Mouse (Mus musculus) forebrain, postnatal 0 days (tissue): ENCODE measurements around the gene Mypop. TPM values are rescaled to one million over a fixed set of nuclear protein-coding genes. Genes with fewer than 3 reads are reported as not detected.

Experiments
- ATAC-seq: fragments of 200-750 bp; cut with Nextera tagmentation; 2 replicates; pipeline ENCODE4 v1.8.0; 2017; ENCODE audit warnings: mild to moderate bottlenecking, moderate library complexity
- DNase-seq: peaks from one replicate; pipeline ENCODE4 v3.0.0-alpha.2; 2015
- H3K27ac ChIP-seq: fragments of 300-500 bp; sonication (generic); 2 replicates; pipeline ENCODE4 v1.5.1; 2014; ENCODE audit warnings: low read depth, mild to moderate bottlenecking, antibody characterized with exemption, low read length, moderate library complexity, mixed read lengths
- H3K27me3 ChIP-seq: fragments of 300-500 bp; sonication (generic); 2 replicates; pipeline ENCODE4 v1.6.1; 2014; ENCODE audit warnings: mild to moderate bottlenecking, low read length, mixed read lengths; ENCODE audit not compliant: insufficient read depth
- H3K36me3 ChIP-seq: fragments of 300-500 bp; sonication (generic); 2 replicates; pipeline ENCODE4 v1.6.1; 2014; ENCODE audit warnings: mild to moderate bottlenecking, moderate library complexity; ENCODE audit not compliant: insufficient read depth
- H3K4me1 ChIP-seq: fragments of 300-500 bp; sonication (generic); 2 replicates; pipeline ENCODE4 v1.6.1; 2014; ENCODE audit warnings: antibody characterized with exemption; ENCODE audit not compliant: insufficient read depth
- H3K4me2 ChIP-seq: fragments of 300-500 bp; sonication (generic); 2 replicates; pipeline ENCODE4 v1.6.1; 2014; ENCODE audit warnings: low read depth, mild to moderate bottlenecking, moderate library complexity
- H3K4me3 ChIP-seq: fragments of 300-500 bp; sonication (generic); 2 replicates; pipeline ENCODE4 v1.5.1; 2014; ENCODE audit warnings: low read depth, low read length, mixed read lengths
- H3K9ac ChIP-seq: fragments of 300-500 bp; sonication (generic); 2 replicates; pipeline ENCODE4 v1.6.1; 2014; ENCODE audit warnings: mild to moderate bottlenecking
- H3K9me3 ChIP-seq: fragments of 300-500 bp; sonication (generic); 2 replicates; pipeline ENCODE4 v1.6.1; 2016; ENCODE audit warnings: low read length
- CTCF ChIP-seq: sonication (generic); IDR thresholded peaks from 2 replicates; pipeline ENCODE4 v1.5.1; 2016; ENCODE audit warnings: antibody characterized with exemption, control low read depth, low read depth
- WGBS: fragments of 180-500 bp; shearing (Covaris S2); extraction: QIAGEN DNeasy Blood & Tissue Kit; methylation state at CpG from one replicate; pipeline ENCODE4 v1.1.7; 2014; 5-methylcytosine and 5-hydroxymethylcytosine counted together
- polyA plus RNA-seq: library from polyadenylated mRNA; unstranded; fragments of >200 nt; fragmentation: Nextera tagmentation; extraction: Ambion mirVana; gene quantifications from 2 replicates; pipeline ENCODE4 v1.2.1, GENCODE M21; 2015
- total RNA-seq: library from RNA; depleted of rRNA; stranded (reverse); fragments of >200 nt; gene quantifications from 2 replicates; pipeline ENCODE4 v1.2.3, GENCODE M21; 2014; rRNA removed

Gene Mypop
- total RNA-seq (12.3 and 13.9 TPM in 2 replicates), polyA plus RNA-seq (3.8 and 4.3 TPM in 2 replicates)

DNA sequence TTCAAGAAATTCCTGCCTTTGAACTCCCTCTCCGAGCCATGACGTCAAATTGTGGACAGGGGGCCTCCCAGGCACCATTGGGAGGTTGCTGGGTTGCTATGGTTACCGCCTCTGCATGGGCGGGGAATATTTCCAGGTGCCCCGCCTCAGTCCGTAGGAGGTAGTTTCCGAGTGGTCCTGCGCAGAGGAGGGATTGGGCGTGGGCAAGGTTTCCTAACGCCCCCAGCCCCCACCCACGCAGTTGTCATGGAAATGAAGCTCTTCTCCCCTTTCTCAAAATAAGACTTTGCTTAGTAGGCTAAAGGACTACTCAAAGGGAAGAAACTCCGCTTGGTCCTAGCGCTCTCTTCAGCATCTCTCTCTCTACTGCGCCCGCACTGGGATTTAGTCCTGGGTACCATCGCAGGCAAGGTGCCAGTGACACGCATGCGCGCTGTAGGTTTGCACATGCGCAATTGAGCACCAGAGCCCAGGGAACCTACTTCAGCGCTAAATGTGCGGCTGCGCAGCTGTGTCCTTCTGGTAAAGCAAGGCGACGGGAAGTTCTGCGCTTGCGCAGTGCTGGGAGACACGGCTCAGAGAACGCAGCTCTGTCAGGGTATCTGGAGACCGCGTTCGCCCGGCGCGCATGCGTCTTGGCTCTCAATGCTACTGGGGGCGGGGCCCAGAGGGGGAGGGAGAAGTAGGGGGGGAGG, at the start of gene Mypop:
Mypop (plus strand) TSS at position 645 of the 695 bp plus-strand sequence.
- Histone ChIP-seq H3K36me3 (no peaks in the 10 kb centered on the region), H3K27me3 (no peaks in the 10 kb centered on the region), H3K4me3 (peak within 1 kb of the TSS; percentile 67), H3K27ac (peak within 1 kb of the TSS; percentile 71), H3K9me3 (no peaks in the 10 kb centered on the region), H3K4me2 (peak within 1 kb of the TSS; percentile 83), H3K9ac (peak within 1 kb of the TSS; percentile 60), H3K4me1 (peaks cover 8% of the 10 kb centered on the region)
- WGBS, result under 1% methylated on average over 36 of the region's 37 CpGs
- peak; percentile 100 for DNase-seq
- ATAC-seq, result peak; percentile 93
- peak; percentile 18; the same call in 1 of the 2 replicates for TF ChIP-seq CTCF

DNA sequence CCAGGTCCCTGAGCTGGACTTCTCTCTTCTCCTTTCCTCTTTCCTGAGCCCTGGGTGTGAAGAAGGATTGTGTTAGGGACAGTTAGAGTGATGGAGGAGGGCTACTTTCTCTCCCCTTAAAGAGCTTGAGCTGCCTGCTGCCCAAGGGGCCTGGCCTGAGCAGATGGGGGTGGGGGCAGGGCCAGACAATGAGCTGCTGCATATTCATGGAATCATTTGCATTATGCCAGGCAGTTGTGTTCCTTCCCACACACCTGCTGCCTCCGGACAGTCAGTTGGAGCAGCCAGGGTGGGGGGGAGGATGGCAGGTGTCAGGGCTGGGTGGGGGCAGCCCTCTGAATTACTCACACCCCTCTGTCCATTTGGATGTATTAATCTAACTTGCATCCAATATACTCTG, 48.7 kb upstream of the Mypop start:
- peak; percentile 64 for ATAC-seq
- Histone ChIP-seq H3K27ac (no peak overlapping the region), H3K36me3 (peaks cover 30% of the 10 kb centered on the region)

DNA sequence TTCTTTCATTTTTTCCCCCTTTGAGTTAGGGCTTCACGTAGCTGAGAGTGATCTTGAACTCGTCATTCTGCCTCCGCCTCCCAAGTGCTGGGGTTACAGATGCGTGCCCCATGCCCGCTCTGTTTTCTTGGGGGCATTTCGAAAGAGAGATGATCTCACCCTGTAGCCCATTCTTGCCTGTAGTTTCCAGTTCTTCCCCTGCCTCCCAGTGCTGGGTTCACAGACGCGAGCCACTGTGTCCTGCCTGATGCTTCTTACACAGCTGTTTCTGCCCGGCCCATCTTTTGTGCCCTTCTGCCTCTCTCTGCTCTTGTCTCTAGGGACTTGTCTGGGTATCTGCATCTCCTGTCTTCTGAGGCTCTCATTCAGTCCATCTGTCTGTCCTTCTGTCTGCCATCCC, 48.2 kb upstream of the Mypop start:
- H3K27me3 ChIP-seq, result no peaks in the 10 kb centered on the region
- no peak; the same call in 1 of the 2 replicates for ATAC-seq
- H3K27ac ChIP-seq, result 0 out of 2 replicates have a peak overlapping the region, but pooled peaks have one; percentile 35
- TF ChIP-seq CTCF, result no peak
- no peaks in the 10 kb centered on the region for H3K9me3 ChIP-seq
- H3K4me3 ChIP-seq, result no peak overlapping the region
- peaks cover 33% of the 10 kb centered on the region for H3K36me3 ChIP-seq
- no peaks in the 10 kb centered on the region for H3K4me1 ChIP-seq
- 36% methylated on average over 9 of the region's 9 CpGs for WGBS
- H3K9ac ChIP-seq, result no peak overlapping the region
- H3K4me2 ChIP-seq, result no peak overlapping the region
- DNase-seq, result no peak

More for the DNA sequence above, 48.7 kb upstream of the Mypop start:
- H3K4me1 ChIP-seq, result no peaks in the 10 kb centered on the region
- no peak overlapping the region for H3K4me3 ChIP-seq
- no peaks in the 10 kb centered on the region for H3K9me3 ChIP-seq
- no peaks in the 10 kb centered on the region for H3K27me3 ChIP-seq
- WGBS, result 10% methylated on average over 1 of the region's 1 CpGs
- TF ChIP-seq CTCF, result no peak
- no peak for DNase-seq
- no peak overlapping the region for H3K9ac ChIP-seq
- no peak overlapping the region for H3K4me2 ChIP-seq

DNA sequence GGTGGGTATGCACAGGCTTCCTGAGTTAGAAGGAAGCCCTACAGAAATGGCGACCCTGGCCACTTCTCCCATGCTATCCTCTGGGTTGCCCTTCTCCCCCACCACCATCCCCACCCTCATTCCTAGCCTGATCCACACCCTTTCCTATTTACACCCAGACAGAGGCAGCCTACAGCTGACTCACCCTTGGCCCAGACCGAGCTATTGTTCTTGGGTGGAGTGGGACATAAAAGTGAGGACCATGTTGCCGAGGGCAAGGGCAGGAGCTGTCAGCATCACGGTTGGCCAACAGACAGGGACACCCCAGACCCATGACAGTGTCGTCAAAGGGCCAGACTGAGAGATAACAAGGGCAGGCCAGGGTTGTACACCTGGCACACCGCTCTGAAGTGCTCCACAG, 42.9 kb upstream of the Mypop start:
- no peak overlapping the region for H3K4me3 ChIP-seq
- DNase-seq, result no peak
- H3K27me3 ChIP-seq, result no peaks in the 10 kb centered on the region
- peak overlapping the region; percentile 50; the same call in 1 of the 2 replicates for H3K27ac ChIP-seq
- TF ChIP-seq CTCF, result no peak
- H3K4me1 ChIP-seq, result peaks cover 19% of the 10 kb centered on the region
- peaks cover 57% of the 10 kb centered on the region for H3K36me3 ChIP-seq
- H3K4me2 ChIP-seq, result no peak overlapping the region
- 47% methylated on average over 6 of the region's 6 CpGs for WGBS
- no peak overlapping the region for H3K9ac ChIP-seq
- H3K9me3 ChIP-seq, result no peaks in the 10 kb centered on the region
- no peak for ATAC-seq

DNA sequence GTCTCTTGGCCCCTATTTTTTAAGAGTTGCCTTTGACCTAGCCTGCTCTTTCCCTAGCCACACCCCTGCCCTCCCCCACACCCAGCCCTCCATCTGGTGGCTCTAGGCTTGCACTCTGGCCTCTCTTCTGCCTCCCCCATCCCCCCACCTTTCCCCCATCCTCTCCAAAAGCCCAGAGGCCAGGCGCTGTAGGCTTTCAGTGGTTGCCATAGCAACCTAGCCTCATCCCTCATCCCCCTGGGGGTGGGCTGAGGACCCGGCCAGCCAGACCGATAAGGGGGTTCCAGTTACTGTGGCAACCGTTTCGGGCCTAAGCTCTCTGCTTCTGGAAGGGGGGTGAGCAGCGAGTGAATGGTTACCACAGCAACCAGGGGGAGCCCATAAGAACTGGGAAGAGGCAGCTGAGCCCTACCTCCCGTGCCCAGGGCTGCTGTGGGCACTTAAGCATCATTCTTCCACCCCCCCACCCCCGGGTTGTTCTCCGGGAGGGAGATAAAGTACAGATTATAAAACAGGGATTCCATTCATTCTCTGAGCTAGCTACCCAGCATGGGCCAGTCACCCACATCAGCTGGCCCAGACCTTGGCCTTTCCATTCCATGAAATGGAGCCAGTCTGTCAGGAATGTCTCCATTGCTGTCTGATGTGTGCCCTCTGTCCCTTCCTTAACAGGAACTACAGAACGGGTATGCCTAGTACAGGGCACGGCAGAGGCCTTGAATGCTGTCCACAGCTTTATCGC, 41.1 kb upstream of the Mypop start:
- ATAC-seq (peak; percentile 85), DNase-seq (peak; percentile 81)
- H3K9ac ChIP-seq, result peak overlapping the region; percentile 23; the same call in 1 of the 2 replicates
- H3K27ac ChIP-seq, result peak overlapping the region; percentile 76
- 9% methylated on average over 12 of the region's 12 CpGs for WGBS
- peaks cover 19% of the 10 kb centered on the region for H3K4me1 ChIP-seq
- 0 out of 2 replicates have a peak, but pooled peaks have one; percentile 16 for TF ChIP-seq CTCF
- H3K27me3 ChIP-seq, result no peaks in the 10 kb centered on the region
- no peak overlapping the region for H3K4me3 ChIP-seq
- H3K4me2 ChIP-seq, result peak overlapping the region; percentile 11; the same call in 1 of the 2 replicates
- no peaks in the 10 kb centered on the region for H3K9me3 ChIP-seq
- H3K36me3 ChIP-seq, result peaks cover 58% of the 10 kb centered on the region

DNA sequence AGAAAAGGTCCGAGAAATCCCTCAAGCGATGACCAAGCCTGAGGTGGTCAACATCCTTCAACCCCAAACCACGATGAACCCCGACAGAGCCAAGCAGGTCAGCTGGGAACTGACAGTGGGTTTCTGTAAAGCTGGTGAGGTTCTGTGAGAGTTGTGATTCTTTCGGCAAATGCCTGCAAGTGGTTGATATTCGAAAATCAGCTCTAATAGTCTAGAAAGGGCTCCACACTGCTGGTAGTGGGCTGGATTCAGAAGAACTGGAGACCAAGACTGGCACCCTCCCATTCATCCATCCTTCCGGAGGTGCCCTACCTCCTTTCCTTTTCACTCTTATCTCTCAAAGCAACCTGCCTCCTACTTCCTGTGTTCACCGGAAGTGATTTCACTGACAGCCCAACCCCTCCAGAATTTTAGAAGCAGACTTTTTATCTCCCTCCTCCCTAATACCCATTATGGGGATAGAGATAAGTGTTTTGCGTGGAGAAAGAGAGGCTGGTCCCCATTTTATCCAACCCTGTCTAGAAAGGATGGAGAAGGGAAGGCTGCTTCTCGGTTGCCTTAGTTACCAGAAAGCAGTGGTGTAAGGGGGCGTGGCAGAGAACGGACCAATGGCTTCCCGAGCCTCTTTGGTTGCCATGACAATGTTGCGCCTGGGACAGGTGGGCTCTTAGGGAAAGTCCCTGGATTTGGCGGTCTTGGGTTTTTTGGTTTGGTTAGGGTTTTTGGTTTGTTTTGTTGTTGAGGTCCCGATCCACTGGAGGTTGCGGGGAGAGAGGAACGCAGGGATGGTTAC, 40.3 kb upstream of the Mypop start:
- H3K4me2 ChIP-seq, result peak overlapping the region; percentile 19; the same call in 1 of the 2 replicates
- ATAC-seq, result peak; percentile 72
- peak; percentile 80 for DNase-seq
- TF ChIP-seq CTCF, result no peak
- H3K9me3 ChIP-seq, result no peaks in the 10 kb centered on the region
- peaks cover 19% of the 10 kb centered on the region for H3K4me1 ChIP-seq
- peaks cover 54% of the 10 kb centered on the region for H3K36me3 ChIP-seq
- H3K9ac ChIP-seq, result peak overlapping the region; percentile 23; the same call in 1 of the 2 replicates
- 14% methylated on average over 18 of the region's 18 CpGs for WGBS
- peak overlapping the region; percentile 76 for H3K27ac ChIP-seq
- no peak overlapping the region for H3K4me3 ChIP-seq
- H3K27me3 ChIP-seq, result no peaks in the 10 kb centered on the region
